Mouse (Mus musculus) E14TG2a.4 (cell line): ENCODE data around the gene Mbnl1.

ENCODE experiments used
- CTCF ChIP-seq: conservative IDR thresholded peaks from 2 replicates; pipeline ENCODE4 v1.5.1; 2014; ENCODE audit warnings: low read length
- NANOG ChIP-seq: IDR thresholded peaks from 2 replicates; pipeline ENCODE4 v1.6.1; 2014; ENCODE audit warnings: borderline replicate concordance, low read length, mixed read lengths

DNA sequence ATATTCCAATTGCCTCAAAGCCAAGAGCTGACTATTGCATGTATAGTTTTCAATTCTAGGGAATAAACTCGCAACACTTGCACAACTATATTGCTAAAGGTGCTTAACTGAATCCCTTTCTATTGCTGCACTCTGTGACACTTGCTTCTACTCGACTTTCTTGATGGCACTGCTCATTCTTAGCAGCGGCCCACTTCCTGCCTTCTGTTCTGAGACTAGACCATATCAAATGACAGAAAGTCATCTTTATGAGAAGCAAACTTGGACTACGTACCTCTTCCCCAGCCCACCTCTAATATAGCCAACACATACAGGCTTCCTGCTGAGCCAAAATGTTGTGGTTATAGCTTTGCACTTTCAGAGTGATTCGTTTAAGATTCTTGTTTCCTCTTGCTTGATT is 23.6 kb downstream of the Mbnl1 start:
- TF ChIP-seq CTCF (no peak), NANOG (no peak)
